8 mouse cellular contexts compared by ENCODE assay signal in the genomic region with DNA sequence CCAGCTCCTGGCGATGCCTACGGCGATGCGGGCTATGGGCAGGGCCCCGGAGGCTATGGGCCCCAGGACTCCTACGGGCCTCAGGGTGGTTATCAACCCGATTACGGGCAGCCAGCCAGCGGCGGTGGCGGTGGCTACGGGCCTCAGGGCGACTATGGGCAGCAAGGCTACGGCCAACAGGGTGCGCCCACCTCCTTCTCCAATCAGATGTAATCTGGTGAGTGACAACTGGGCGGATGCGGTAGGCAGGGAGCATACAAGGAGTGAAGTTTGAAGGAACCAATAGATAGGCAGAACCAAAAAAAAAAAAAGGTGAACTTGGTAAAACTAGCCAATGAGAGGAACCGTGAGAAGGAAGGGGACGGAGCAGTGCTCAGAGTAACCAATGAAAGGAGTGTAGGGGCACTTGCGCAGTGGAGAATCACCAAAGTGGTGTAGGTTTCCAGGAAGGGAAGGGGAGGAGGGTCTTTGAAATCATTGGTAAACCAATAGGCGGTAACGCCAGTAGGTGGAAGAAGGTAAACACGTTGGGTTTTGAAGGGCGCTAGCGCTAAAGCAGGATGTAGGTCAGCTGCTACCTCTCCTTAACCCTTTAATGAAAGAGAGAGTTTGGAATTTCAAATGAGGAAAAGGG. TPM values are rescaled to one million over a fixed set of nuclear protein-coding genes. Genes with fewer than 3 reads are reported as not detected.
A peak's percentile ranks its signal among the peaks of the same experiment; 100 is the strongest.
DNase-seq lines count a peak whose midpoint lies in the region; ATAC-seq and TF ChIP-seq lines count a peak whose summit lies in the region.

No protein-coding gene starts in this region.

- 15% methylated on average over 25 of the region's 25 CpGs for WGBS in embryonic facial prominence, embryonic 14.5 days
- WGBS in liver, embryonic 11.5 days = 11% methylated on average over 25 of the region's 25 CpGs

- no peaks in the 10 kb centered on the region for H3K79me2 ChIP-seq in myocyte (ENCODE audit: control insufficient read depth, insufficient read depth)

- H3K4me3 ChIP-seq in embryonic facial prominence, embryonic 14.5 days (ENCODE audit: low read depth, low read length) = peak overlapping the region; percentile 50
- peak overlapping the region; percentile 53 for H3K4me3 ChIP-seq in liver, embryonic 11.5 days (ENCODE audit: low read depth, low read length)
- peak overlapping the region; percentile 26 for H3K4me3 ChIP-seq in myocyte

- H3K4me2 ChIP-seq in embryonic facial prominence, embryonic 14.5 days (ENCODE audit: low read depth, low read length) = peak overlapping the region; percentile 63
- peak overlapping the region; percentile 69 for H3K4me2 ChIP-seq in liver, embryonic 11.5 days
- H3K4me2 ChIP-seq in myocyte (ENCODE audit: low read depth) = peak overlapping the region; percentile 72

- H3K9me3 ChIP-seq in embryonic facial prominence, embryonic 14.5 days (ENCODE audit: control insufficient read depth, low read length) = no peaks in the 10 kb centered on the region
- no peaks in the 10 kb centered on the region for H3K9me3 ChIP-seq in liver, embryonic 11.5 days (ENCODE audit: control insufficient read depth, low read length)

- peak overlapping the region; percentile 68 for H3K9ac ChIP-seq in embryonic facial prominence, embryonic 14.5 days (ENCODE audit: low read depth, low read length)
- H3K9ac ChIP-seq in liver, embryonic 11.5 days (ENCODE audit: low read depth, low read length) = peak overlapping the region; percentile 70

- peak; percentile 66 for TF ChIP-seq POLR2A in myocyte (IDR thresholded peaks at IDR 0.05; ENCODE audit: insufficient read length, low read depth)

- H3K36me3 ChIP-seq in embryonic facial prominence, embryonic 14.5 days (ENCODE audit: control insufficient read depth, insufficient read depth, low read length) = no peaks in the 10 kb centered on the region
- H3K36me3 ChIP-seq in liver, embryonic 11.5 days (ENCODE audit: control insufficient read depth, insufficient read depth, low read length) = no peaks in the 10 kb centered on the region
- H3K36me3 ChIP-seq in myocyte (ENCODE audit: control insufficient read depth, insufficient read depth) = no peaks in the 10 kb centered on the region
- no peaks in the 10 kb centered on the region for H3K36me3 ChIP-seq in splenic B cell, adult 2 months (ENCODE audit: control insufficient read depth, insufficient read depth, low read length, poor library complexity, severe bottlenecking)

- H3K27ac ChIP-seq in embryonic facial prominence, embryonic 14.5 days (replicated peaks; ENCODE audit: low read depth, low read length) = peak overlapping the region; percentile 78
- H3K27ac ChIP-seq in liver, embryonic 11.5 days (ENCODE audit: low read depth, low read length) = peak overlapping the region; percentile 75; the same call in 1 of the 2 replicates

- no peaks in the 10 kb centered on the region for H3K27me3 ChIP-seq in embryonic facial prominence, embryonic 14.5 days (replicated peaks; ENCODE audit: control insufficient read depth, insufficient read depth, low read length)
- no peaks in the 10 kb centered on the region for H3K27me3 ChIP-seq in liver, embryonic 11.5 days (replicated peaks; ENCODE audit: control insufficient read depth, insufficient read depth, low read length)
- no peaks in the 10 kb centered on the region for H3K27me3 ChIP-seq in myocyte (ENCODE audit: control insufficient read depth, insufficient read depth, insufficient read length)
- H3K27me3 ChIP-seq in splenic B cell, adult 2 months (ENCODE audit: control insufficient read depth, insufficient read depth, low read length, poor library complexity, severe bottlenecking) = no peaks in the 10 kb centered on the region

- H3K4me1 ChIP-seq in embryonic facial prominence, embryonic 14.5 days (ENCODE audit: control insufficient read depth, insufficient read depth, low read length) = no peaks in the 10 kb centered on the region
- no peaks in the 10 kb centered on the region for H3K4me1 ChIP-seq in liver, embryonic 11.5 days (replicated peaks; ENCODE audit: control insufficient read depth, insufficient read depth, low read length)

- no peak overlapping the region for H3ac ChIP-seq in myocyte (ENCODE audit: control insufficient read depth, insufficient read length)

- ATAC-seq in embryonic facial prominence, embryonic 14.5 days (ENCODE audit: low read depth) = peak; percentile 98
- ATAC-seq in liver, embryonic 11.5 days (replicated peaks; ENCODE audit: low FRiP score) = peak; percentile 97

- DNase-seq in A20 (ENCODE audit: low read depth, low spot score) = peak; percentile 88
- peak; percentile 76 for DNase-seq in adrenal gland, postnatal 25 days
- DNase-seq in embryonic facial prominence, embryonic 14.5 days (ENCODE audit: low spot score) = peak; percentile 97
- DNase-seq in heart, adult 8-10 months (ENCODE audit: low spot score) = peak; percentile 92
- peak; percentile 91 to 93 for DNase-seq in kidney, adult 8-10 months
- DNase-seq in liver, embryonic 11.5 days (ENCODE audit: low spot score) = peak; percentile 67
- peak; percentile 93 for DNase-seq in splenic B cell, adult 2 months (ENCODE audit: low read depth, low spot score)

TF ChIP-seq in myocyte, 11 proteins besides CTCF, POLR2A, EP300 and RAD21:
- TF ChIP-seq TCF3 (IDR thresholded peaks at IDR 0.05; ENCODE audit: insufficient read length, low read depth) = no peak
- peak; percentile 25 for TF ChIP-seq POLR2AphosphoS2 (IDR thresholded peaks at IDR 0.05; ENCODE audit: insufficient read length, low read depth)

RNA-seq across cellular contexts. Expression of gene Prickle3, which starts 8.3 kb away (rescaled TPM):
- 17.9 and 20.0 TPM in 2 replicates for total RNA-seq in adrenal gland, postnatal 25 days (2021)
- 7.5 and 8.3 TPM in 2 replicates for polyA plus RNA-seq in embryonic facial prominence, embryonic 14.5 days (2014; fragmentation: Nextera tagmentation; extraction: Ambion mirVana)
- total RNA-seq in heart, adult 8-10 months (2022) = 10 to 100 TPM; 18.8 to 22.2 (median 19.5) TPM
- polyA plus RNA-seq in liver, embryonic 11.5 days (2014; fragmentation: Nextera tagmentation; extraction: Ambion mirVana) = 2.7 and 4.0 TPM in 2 replicates
- polyA plus RNA-seq in myocyte (2012; fragmentation: generic; extraction: Trizol) = 3.8 TPM

RNA-seq across cellular contexts. Expression of gene Syp, which starts 10.5 kb away (rescaled TPM):
- 28.5 and 34.6 TPM in 2 replicates for total RNA-seq in adrenal gland, postnatal 25 days (2021)
- 4.6 and 4.7 TPM in 2 replicates for polyA plus RNA-seq in embryonic facial prominence, embryonic 14.5 days (2014; fragmentation: Nextera tagmentation; extraction: Ambion mirVana)
- 1 to 10 TPM; 2.9 to 5.4 (median 3.8) TPM for total RNA-seq in heart, adult 8-10 months (2022)
- 0.69 and 0.95 TPM in 2 replicates for polyA plus RNA-seq in liver, embryonic 11.5 days (2014; fragmentation: Nextera tagmentation; extraction: Ambion mirVana)
- 0.54 TPM for polyA plus RNA-seq in myocyte (2012; fragmentation: generic; extraction: Trizol)

RNA-seq across cellular contexts. Expression of gene Plp2, which starts 22.4 kb away (rescaled TPM):
- 62.4 and 70.9 TPM in 2 replicates for total RNA-seq in adrenal gland, postnatal 25 days (2021)
- polyA plus RNA-seq in embryonic facial prominence, embryonic 14.5 days (2014; fragmentation: Nextera tagmentation; extraction: Ambion mirVana) = 199 and 201 TPM in 2 replicates
- 10 to 100 TPM; 39.8 to 56.9 (median 51.1) TPM for total RNA-seq in heart, adult 8-10 months (2022)
- polyA plus RNA-seq in liver, embryonic 11.5 days (2014; fragmentation: Nextera tagmentation; extraction: Ambion mirVana) = 78.2 and 79.5 TPM in 2 replicates
- polyA plus RNA-seq in myocyte (2012; fragmentation: generic; extraction: Trizol) = 294 TPM

RNA-seq across cellular contexts. Expression of gene Magix, which starts 32.3 kb away (rescaled TPM):
- 0.52 and 0.86 TPM in 2 replicates for total RNA-seq in adrenal gland, postnatal 25 days (2021)
- polyA plus RNA-seq in embryonic facial prominence, embryonic 14.5 days (2014; fragmentation: Nextera tagmentation; extraction: Ambion mirVana) = 0.50 and 0.59 TPM in 2 replicates
- total RNA-seq in heart, adult 8-10 months (2022) = 10 to 100 TPM; 26.1 to 30.3 (median 28.8) TPM
- 0.06 TPM in 1 of 2 replicates, not detected in the other for polyA plus RNA-seq in liver, embryonic 11.5 days (2014; fragmentation: Nextera tagmentation; extraction: Ambion mirVana)
- polyA plus RNA-seq in myocyte (2012; fragmentation: generic; extraction: Trizol) = 0.05 TPM

RNA-seq across cellular contexts. Expression of gene Cacna1f, which starts 41.9 kb away (rescaled TPM):
- not detected in 2 replicates for total RNA-seq in adrenal gland, postnatal 25 days (2021)
- polyA plus RNA-seq in embryonic facial prominence, embryonic 14.5 days (2014; fragmentation: Nextera tagmentation; extraction: Ambion mirVana) = 0.04 and 0.08 TPM in 2 replicates
- not detected for total RNA-seq in heart, adult 8-10 months (2022)
- polyA plus RNA-seq in liver, embryonic 11.5 days (2014; fragmentation: Nextera tagmentation; extraction: Ambion mirVana) = 0.03 and 0.08 TPM in 2 replicates
- polyA plus RNA-seq in myocyte (2012; fragmentation: generic; extraction: Trizol) = not detected

Comparison
In these comparisons a context has a peak if more than half of its experiments do, and no peak if none do; other contexts are left out.
1. Peak in every context shown above with its lines: DNase-seq, ATAC-seq, H3K4me3 ChIP-seq and H3K27ac ChIP-seq.